Comparison of ENCODE assay signal across 16 mouse cellular contexts in the genomic region with DNA sequence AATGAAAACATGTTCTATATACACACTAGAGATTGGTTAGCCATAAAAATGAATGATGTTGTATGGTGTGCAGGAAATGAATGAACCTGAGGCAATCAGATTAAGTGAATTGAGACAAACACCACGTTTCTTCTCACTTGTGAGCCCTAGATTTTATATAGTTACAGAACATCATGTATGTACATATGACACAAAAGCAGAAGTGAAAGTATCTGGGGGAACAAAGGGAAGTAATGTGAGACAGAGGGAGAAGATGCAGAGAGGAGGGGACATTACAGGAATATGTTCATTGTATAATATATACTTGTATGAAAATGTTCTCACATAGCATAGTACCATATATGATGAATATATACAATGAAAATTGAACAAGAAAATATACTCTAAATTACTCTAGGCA.
DNase-seq lines count a peak whose midpoint lies in the region; ATAC-seq and TF ChIP-seq lines count a peak whose summit lies in the region.
"Had no signal": no experiment of that assay in that cellular context is flagged by ENCODE, and none has a peak within 500 bp of the region (broad histone marks: within the 10 kb centered on the region; RNA-seq: fewer than 3 reads in every experiment).

No protein-coding gene starts in this region.

- TF ChIP-seq RAD21 in MEL (IDR thresholded peaks at IDR 0.05; ENCODE audit: low read depth, low read length): no peak

- H3K4me1 ChIP-seq in lung, postnatal 0 days (ENCODE audit: insufficient read depth, low read depth, low read length): no peaks in the 10 kb centered on the region
- peaks cover 17 to 27% of the 10 kb centered on the region in 2 experiments for H3K4me1 ChIP-seq in MEL (ENCODE audit: control insufficient read depth in 1 of 2, insufficient read depth in 2 of 2, low read length in 2 of 2)
- peaks cover 74% of the 10 kb centered on the region for H3K4me1 ChIP-seq in liver, embryonic 13.5 days (replicated peaks)
- H3K4me1 ChIP-seq: intestine, embryonic 15.5 days; neural tube, embryonic 12.5 days had no signal

- no peaks in the 10 kb centered on the region for H3K79me2 ChIP-seq in MEL (ENCODE audit: control insufficient read depth, insufficient read depth, low read length, poor library complexity)

- ATAC-seq in lung, postnatal 0 days: no peak
- ATAC-seq in liver, embryonic 13.5 days (ENCODE audit: low read depth): no peak
- peak; percentile 82 for ATAC-seq in monocyte, adult 5-6 weeks (replicated peaks; ENCODE audit: insufficient number of reproducible peaks, low FRiP score, low TSS enrichment, poor library complexity, severe bottlenecking)
- ATAC-seq in erythroblast, adult 5-6 weeks (replicated peaks; ENCODE audit: low FRiP score, poor library complexity, severe bottlenecking): no peak
- ATAC-seq: activated CD4-positive, CD25-positive, alpha-beta regulatory T cell, adult 4 months; forebrain, embryonic 14.5 days; Patski had no signal

- H3K4me2 ChIP-seq in lung, postnatal 0 days (replicated peaks; ENCODE audit: low read depth, low read length): no peak overlapping the region
- H3K4me2 ChIP-seq in liver, embryonic 13.5 days: no peak overlapping the region; the same call in 1 of the 2 replicates
- H3K4me2 ChIP-seq: intestine, embryonic 15.5 days; neural tube, embryonic 12.5 days had no signal

- no peak overlapping the region for H3K27ac ChIP-seq in lung, postnatal 0 days (ENCODE audit: low read length)
- peak overlapping the region; percentile 96 for H3K27ac ChIP-seq in MEL (ENCODE audit: control insufficient read depth, low read depth, low read length)
- H3K27ac ChIP-seq in liver, embryonic 13.5 days: peak overlapping the region; percentile 89
- H3K27ac ChIP-seq: embryonic facial prominence, embryonic 10.5 days; intestine, embryonic 15.5 days; neural tube, embryonic 12.5 days had no signal

- no peak overlapping the region for H3K9ac ChIP-seq in lung, postnatal 0 days (replicated peaks; ENCODE audit: low read depth)
- peak overlapping the region; percentile 49 for H3K9ac ChIP-seq in MEL (ENCODE audit: control insufficient read depth, low read depth, low read length, poor library complexity, severe bottlenecking)
- H3K9ac ChIP-seq in liver, embryonic 13.5 days: no peak overlapping the region; the same call in 1 of the 2 replicates
- H3K9ac ChIP-seq: intestine, embryonic 15.5 days; neural tube, embryonic 12.5 days had no signal

- TF ChIP-seq CTCF in lung, postnatal 0 days (IDR thresholded peaks at IDR 0.05): no peak
- TF ChIP-seq CTCF in MEL (IDR thresholded peaks at IDR 0.05 in 2 of 3, conservative IDR thresholded peaks at IDR 0.05 in 1 of 3; ENCODE audit: control insufficient read depth in 1 of 3, insufficient read depth in 1 of 3, low read depth in 2 of 3, low read length in 3 of 3, poor library complexity in 1 of 3, severe bottlenecking in 1 of 3): no peak

- intact Hi-C loops in left cerebral cortex, postnatal 14 days (cut with DNase I): no loop called here

- H3K4me3 ChIP-seq in lung, postnatal 0 days (ENCODE audit: low read depth, low read length): no peak overlapping the region
- peak overlapping the region; percentile 37 to 71 for H3K4me3 ChIP-seq in MEL (ENCODE audit: control insufficient read depth in 1 of 2, insufficient read depth in 1 of 2, low read depth in 2 of 2, low read length in 2 of 2)
- no peak overlapping the region for H3K4me3 ChIP-seq in liver, embryonic 13.5 days (replicated peaks)
- H3K4me3 ChIP-seq: embryonic facial prominence, embryonic 10.5 days; intestine, embryonic 15.5 days; neural tube, embryonic 12.5 days had no signal

- DNase-seq in lung, postnatal 0 days (ENCODE audit: low spot score): peak; percentile 41
- DNase-seq in lung, postnatal 4 days: no peak
- peak; percentile 76 for DNase-seq in MEL (ENCODE audit: low read depth, low spot score)
- no peak for DNase-seq in liver, embryonic 13.5 days
- no peak for DNase-seq in left cerebral cortex, postnatal 14 days (ENCODE audit: low spot score in 2 of 2)
- DNase-seq: cerebellum, postnatal 14 days; right cerebral cortex, postnatal 14 days; thymus, postnatal 36 days had no signal

- H3K36me3 ChIP-seq in lung, postnatal 0 days (ENCODE audit: insufficient read depth, low read length): no peaks in the 10 kb centered on the region
- peaks cover 0 to 28% of the 10 kb centered on the region in 2 experiments; a peak in 2 of 4 replicates for H3K36me3 ChIP-seq in MEL (ENCODE audit: control insufficient read depth in 1 of 2, insufficient read depth in 2 of 2, low read length in 2 of 2)
- no peaks in the 10 kb centered on the region for H3K36me3 ChIP-seq in liver, embryonic 13.5 days
- H3K36me3 ChIP-seq: embryonic facial prominence, embryonic 10.5 days; intestine, embryonic 15.5 days; neural tube, embryonic 12.5 days had no signal

- H3K27me3 ChIP-seq in lung, postnatal 0 days (replicated peaks; ENCODE audit: insufficient read depth, low read length): no peaks in the 10 kb centered on the region
- H3K27me3 ChIP-seq in MEL (ENCODE audit: control insufficient read depth in 1 of 2, insufficient read depth in 2 of 2, low read length in 2 of 2): no peaks in the 10 kb centered on the region
- H3K27me3 ChIP-seq in liver, embryonic 13.5 days: no peaks in the 10 kb centered on the region
- H3K27me3 ChIP-seq: intestine, embryonic 15.5 days; neural tube, embryonic 12.5 days; Patski had no signal

- no peak for TF ChIP-seq POLR2A in MEL (IDR thresholded peaks at IDR 0.05; ENCODE audit: control insufficient read depth in 1 of 2, insufficient read depth in 1 of 2, low read depth in 1 of 2, low read length in 2 of 2, poor library complexity in 1 of 2)

- TF ChIP-seq EP300 in lung, postnatal 0 days (IDR thresholded peaks at IDR 0.05): no peak
- peak in 1 of 2 experiments; percentile 40; a peak in 2 of 4 replicates for TF ChIP-seq EP300 in MEL (IDR thresholded peaks at IDR 0.05; ENCODE audit: low read depth in 1 of 2, low read length in 2 of 2)

- no peaks in the 10 kb centered on the region for H3K9me3 ChIP-seq in lung, postnatal 0 days (ENCODE audit: low read length)
- no peaks in the 10 kb centered on the region for H3K9me3 ChIP-seq in MEL (replicated peaks; ENCODE audit: insufficient read depth, low read length)
- no peaks in the 10 kb centered on the region for H3K9me3 ChIP-seq in liver, embryonic 13.5 days (replicated peaks)
- H3K9me3 ChIP-seq: embryonic facial prominence, embryonic 10.5 days; intestine, embryonic 15.5 days; neural tube, embryonic 12.5 days had no signal

- 69% methylated on average over 1 of the region's 1 CpGs for WGBS in lung, postnatal 0 days
- 23% methylated on average over 1 of the region's 1 CpGs for WGBS in liver, embryonic 13.5 days (ENCODE audit: insufficient replicate concordance)

TF ChIP-seq in MEL, 35 proteins besides CTCF, POLR2A, EP300 and RAD21:
- peak; percentile 63 for TF ChIP-seq ETS1 (IDR thresholded peaks at IDR 0.05; ENCODE audit: low read depth, low read length)
- no peak for TF ChIP-seq BHLHE40 (IDR thresholded peaks at IDR 0.05; ENCODE audit: borderline replicate concordance, low read depth, low read length)
- TF ChIP-seq E2F4 (IDR thresholded peaks at IDR 0.05; ENCODE audit: borderline replicate concordance, low read depth, low read length): no peak
- TF ChIP-seq CHD2 (IDR thresholded peaks at IDR 0.05; ENCODE audit: low read length): no peak
- no peak for TF ChIP-seq USF1 (IDR thresholded peaks at IDR 0.05; ENCODE audit: low read depth, low read length)
- TF ChIP-seq JUND (IDR thresholded peaks at IDR 0.05; ENCODE audit: low read depth, low read length): no peak
- TF ChIP-seq MXI1 (IDR thresholded peaks at IDR 0.05; ENCODE audit: low read depth, low read length): peak; percentile 45; the same call in 1 of the 2 replicates
- 0 out of 2 replicates have a peak, but pooled peaks have one; percentile 17 for TF ChIP-seq RCOR1 (IDR thresholded peaks at IDR 0.05; ENCODE audit: low read depth, low read length)

Comparison
In these comparisons a context has a peak if more than half of its experiments do, and no peak if none do; other contexts are left out.
1. DNase-seq: peak in lung, postnatal 0 days (single experiment) and MEL (single experiment); none in lung, postnatal 4 days (0 of 2), liver, embryonic 13.5 days (single experiment) and left cerebral cortex, postnatal 14 days (0 of 2).
2. H3K4me3 ChIP-seq: peak in MEL (2 of 2); none in lung, postnatal 0 days (single experiment) and liver, embryonic 13.5 days (single experiment).